Mouse (Mus musculus) subcutaneous adipose tissue, adult 2 months (tissue): ENCODE measurements around the gene Castor2. TPM values are rescaled to one million over a fixed set of nuclear protein-coding genes. Genes with fewer than 3 reads are reported as not detected.

Experiments used
- polyA plus RNA-seq: library from polyadenylated mRNA; depleted of rRNA; stranded (reverse); fragments of >200 nt; gene quantifications from 2 replicates; pipeline ENCODE4 v1.2.3, GENCODE M21; 2012; ENCODE audit warnings: low replicate concordance; rRNA removed

Castor2 gene
- polyA plus RNA-seq = 5.9 and 8.8 TPM in 2 replicates

DNA sequence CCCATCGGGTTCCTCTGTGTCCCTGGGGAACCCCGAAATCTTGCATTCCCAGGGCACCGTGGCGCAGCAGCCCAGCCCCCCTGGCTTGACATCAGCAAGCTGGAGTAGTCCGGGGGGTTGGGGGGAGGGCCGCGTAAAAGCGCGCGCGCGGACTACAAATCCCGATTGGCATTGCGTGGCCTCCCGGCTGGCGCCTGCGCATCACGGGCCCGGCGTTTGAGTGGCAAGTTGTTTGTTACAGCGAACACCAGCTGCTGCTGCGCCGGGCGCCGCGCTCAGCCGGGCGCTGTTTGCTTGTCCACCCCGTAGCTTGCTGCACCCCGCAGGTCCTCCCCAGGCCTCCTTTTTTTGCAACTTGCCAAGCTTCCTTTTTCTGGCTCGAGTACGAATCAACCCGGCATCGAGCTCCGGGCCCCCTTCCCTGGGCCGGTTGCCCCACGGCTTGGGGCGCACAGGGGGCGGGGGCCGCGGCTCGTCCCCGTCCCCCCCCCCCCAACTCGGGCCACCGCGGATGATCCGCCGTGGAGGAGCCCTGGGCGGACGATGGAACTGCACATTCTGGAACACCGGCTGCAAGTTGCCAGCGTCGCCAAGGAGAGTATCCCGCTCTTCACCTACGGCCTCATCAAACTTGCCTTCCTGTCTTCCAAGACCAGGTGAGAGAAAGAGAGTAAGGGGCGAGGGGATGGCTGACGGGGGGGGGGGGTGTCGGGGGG lies at the start of gene Castor2:
TSS of gene Castor2 (plus strand) at position 216 of the 716 bp plus-strand sequence.

DNA sequence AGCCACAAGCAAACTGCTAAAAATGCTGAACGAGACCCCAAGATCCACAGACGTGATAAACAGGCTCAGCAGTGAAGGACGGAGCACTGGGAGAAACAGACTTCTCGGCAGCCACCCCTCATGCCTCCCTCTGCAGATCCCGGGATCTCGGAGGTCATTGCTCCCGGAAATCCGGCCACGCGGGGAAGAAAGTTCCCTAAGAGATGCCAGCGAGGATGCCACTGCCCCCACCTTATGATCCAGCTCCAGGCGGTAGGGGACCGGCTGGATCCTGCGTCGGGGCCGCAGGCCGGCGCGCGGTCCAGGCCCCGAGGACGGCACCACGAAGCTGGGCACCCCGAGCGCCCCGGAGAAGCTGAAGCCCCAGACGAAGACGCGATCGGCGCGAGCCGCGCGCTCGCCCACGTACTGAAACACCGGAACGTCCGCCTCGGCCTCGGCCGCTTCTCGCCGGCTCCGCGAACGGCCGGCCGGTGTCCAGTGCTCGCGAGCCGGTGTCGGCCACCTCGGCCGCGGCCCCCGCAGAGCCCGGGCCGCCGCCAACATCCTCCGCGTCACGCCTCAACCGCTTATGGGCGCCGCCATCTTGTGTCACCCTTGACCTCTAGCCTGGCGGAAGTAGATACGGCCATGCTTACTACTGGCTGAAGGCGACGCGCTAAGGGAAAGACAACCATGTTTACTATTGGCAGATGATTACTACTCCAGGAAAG lies 76.8 kb downstream of the Castor2 start, which contains the start of gene Rcc1l:
TSS of gene Rcc1l (minus strand) at position 606 of the 713 bp plus-strand sequence.

DNA sequence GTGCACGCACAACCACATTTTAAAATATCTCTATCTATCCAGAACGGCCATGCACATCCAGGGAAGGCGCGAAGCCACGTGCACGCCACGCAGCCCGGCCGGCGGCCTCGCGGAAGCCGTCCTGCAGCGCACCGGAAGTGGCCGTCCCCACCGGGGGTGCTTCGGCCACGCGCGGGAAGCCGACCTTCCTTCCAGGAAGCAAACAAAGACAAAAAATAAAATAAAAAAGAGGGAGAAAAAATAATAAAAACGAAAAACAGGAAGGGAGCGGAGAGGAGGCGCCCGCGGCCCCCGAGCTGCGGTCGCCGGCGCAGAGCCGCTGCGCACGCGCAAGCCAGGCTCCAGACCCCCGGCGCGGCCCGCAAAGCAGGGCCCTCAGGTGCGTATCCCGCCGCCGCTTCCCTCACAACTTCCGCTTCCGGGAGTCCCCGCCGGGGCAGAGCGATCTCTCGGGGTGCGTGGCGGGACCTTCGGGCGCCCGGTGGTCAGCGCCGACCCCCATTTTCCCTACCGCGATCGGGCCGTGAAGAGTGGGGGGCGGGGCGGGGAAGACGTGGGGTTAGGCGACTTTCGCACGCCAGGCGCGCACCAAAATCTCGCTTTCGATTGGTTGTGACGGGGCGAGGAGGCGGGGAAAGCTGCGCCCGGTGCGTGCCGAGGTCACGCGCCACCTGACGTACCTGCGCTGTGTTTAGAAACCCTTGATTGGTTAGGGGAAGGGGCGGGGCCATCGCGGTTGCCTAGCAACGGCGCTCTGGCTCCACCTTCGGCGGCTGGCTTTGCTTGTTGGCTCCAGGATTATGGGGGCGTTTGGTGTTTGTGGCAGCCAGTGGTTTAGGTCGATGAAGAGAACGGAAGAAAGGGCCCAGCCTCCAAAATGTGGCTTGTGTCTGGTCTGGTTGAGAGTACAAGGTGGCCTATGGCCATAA lies 84.6 kb downstream of the Castor2 start, which contains the start of gene Gtf2ird2:
TSS of gene Gtf2ird2 (plus strand) at position 140 of the 929 bp plus-strand sequence.

Other genes starting within 250 kb of the Castor2 start
- gene Rcc1l, start 77.1 kb downstream of the Castor2 start, polyA plus RNA-seq = 12.0 and 20.4 TPM in 2 replicates
- gene Gtf2ird2, start 84.3 kb downstream of the Castor2 start, polyA plus RNA-seq = 4.8 and 11.5 TPM in 2 replicates
- 12.7 and 25.2 TPM in 2 replicates for gene Ncf1, start 129.9 kb downstream of the Castor2 start, polyA plus RNA-seq
- 70.2 and 101 TPM in 2 replicates for gene Gtf2i, start 215.0 kb downstream of the Castor2 start, polyA plus RNA-seq